Mouse (Mus musculus) cerebellum, adult 2 months (tissue): Measurements from ENCODE around the gene Ptbp1.

Experiments
- CTCF ChIP-seq: fragments of 200-500 bp; IDR thresholded peaks from 2 replicates; pipeline ENCODE4 v1.5.1; 2011; ENCODE audit warnings: low read depth, mild to moderate bottlenecking, control low read depth, low read length, moderate library complexity, borderline replicate concordance; ENCODE audit not compliant: insufficient read depth
- POLR2A ChIP-seq: fragments of 200-500 bp; IDR thresholded peaks from 2 replicates; pipeline ENCODE4 v1.6.1; 2011; ENCODE audit warnings: low read length, control low read depth, borderline replicate concordance; ENCODE audit not compliant: insufficient read depth

DNA sequence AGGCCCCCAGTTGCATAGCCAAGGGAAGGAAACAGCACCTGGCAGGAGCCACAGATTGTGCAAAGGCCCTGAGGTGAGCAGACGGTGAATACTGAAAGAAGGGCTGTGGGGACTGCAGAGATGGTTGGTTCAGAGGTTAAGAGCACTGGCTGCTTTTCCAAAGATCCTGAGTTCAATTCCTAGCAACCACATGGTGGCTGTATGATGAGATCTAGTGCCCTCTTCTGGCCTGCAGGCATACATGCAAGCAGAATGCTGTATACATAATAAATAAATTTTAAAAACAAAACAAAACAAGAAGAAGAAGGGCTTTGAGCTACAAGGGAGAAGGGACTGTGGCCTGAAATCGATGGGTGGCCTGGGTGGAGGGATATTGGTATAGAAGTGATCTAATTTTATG, 37.1 kb upstream of the Ptbp1 start:
- TF ChIP-seq CTCF: peak; percentile 31; the same call in 1 of the 2 replicates
- no peak for TF ChIP-seq POLR2A
